Mouse (Mus musculus) gastrocnemius, postnatal 14 days (tissue): ENCODE data around the gene Btbd35f21. TPM values are rescaled to one million over a fixed set of nuclear protein-coding genes. Genes with fewer than 3 reads are reported as not detected.
"Not testable (repeated sequence)": the region's sequence is repeated elsewhere in the genome, so short reads cannot be mapped to it uniquely, and the experiment has no call there.

Experiments used
- DNase-seq: peaks from one replicate; pipeline ENCODE4 v3.0.0; 2021; ENCODE audit warnings: mixed read lengths
- intact Hi-C: fragments of 180-260 bp; cut with DNase I; formaldehyde crosslinking; loops from one replicate; pipeline ENCODE4 v1.15.1; 2025; ENCODE audit warnings: low total_unique reads
- long read RNA-seq, 2 experiments: library from polyadenylated mRNA; stranded (forward); transcript quantifications; one replicate each; pipeline ENCODE4 v2.0.0; 2021
- total RNA-seq, 2 experiments: library from RNA; stranded (reverse); gene quantifications; 2 replicates each; pipeline ENCODE4 v1.2.3; 2021

The Btbd35f21 gene
- total RNA-seq: not detected
- long read RNA-seq, experiment 1: 0 reads
- long read RNA-seq, experiment 2: 0 reads

- DNase-seq: not testable (repeated sequence)
Observed at GRCm38 (mm10) chrX:32725809-32726208, at the start of gene Btbd35f21. Gene Btbd35f21 (plus strand): TSS chrX:32726109.

More at GRCm38 (mm10) chrX:32725809-32726208, at the start of gene Btbd35f21:
- intact Hi-C loops: not testable (repeated sequence)

Other genes with a start within 250 kb of the Btbd35f21 start
- not detected for gene Btbd35f1, start 166.1 kb upstream of the Btbd35f21 start, total RNA-seq
- not detected for gene Gm5926, start 75.4 kb upstream of the Btbd35f21 start, total RNA-seq
- not detected for gene Btbd35f30, start 168.5 kb downstream of the Btbd35f21 start, total RNA-seq
- not detected for gene Gm21789, start 215.7 kb downstream of the Btbd35f21 start, total RNA-seq
- gene Btbd35f5, start 247.8 kb downstream of the Btbd35f21 start, total RNA-seq: not detected